Mouse (Mus musculus): ENCODE measurements around the gene Tsc22d1. TPM values are rescaled to one million over a fixed set of nuclear protein-coding genes. Genes with fewer than 3 reads are reported as not detected.

Gene Tsc22d1
- polyA plus RNA-seq (2012; rRNA removed): 1,063 and 1,147 TPM in 2 replicates

DNA sequence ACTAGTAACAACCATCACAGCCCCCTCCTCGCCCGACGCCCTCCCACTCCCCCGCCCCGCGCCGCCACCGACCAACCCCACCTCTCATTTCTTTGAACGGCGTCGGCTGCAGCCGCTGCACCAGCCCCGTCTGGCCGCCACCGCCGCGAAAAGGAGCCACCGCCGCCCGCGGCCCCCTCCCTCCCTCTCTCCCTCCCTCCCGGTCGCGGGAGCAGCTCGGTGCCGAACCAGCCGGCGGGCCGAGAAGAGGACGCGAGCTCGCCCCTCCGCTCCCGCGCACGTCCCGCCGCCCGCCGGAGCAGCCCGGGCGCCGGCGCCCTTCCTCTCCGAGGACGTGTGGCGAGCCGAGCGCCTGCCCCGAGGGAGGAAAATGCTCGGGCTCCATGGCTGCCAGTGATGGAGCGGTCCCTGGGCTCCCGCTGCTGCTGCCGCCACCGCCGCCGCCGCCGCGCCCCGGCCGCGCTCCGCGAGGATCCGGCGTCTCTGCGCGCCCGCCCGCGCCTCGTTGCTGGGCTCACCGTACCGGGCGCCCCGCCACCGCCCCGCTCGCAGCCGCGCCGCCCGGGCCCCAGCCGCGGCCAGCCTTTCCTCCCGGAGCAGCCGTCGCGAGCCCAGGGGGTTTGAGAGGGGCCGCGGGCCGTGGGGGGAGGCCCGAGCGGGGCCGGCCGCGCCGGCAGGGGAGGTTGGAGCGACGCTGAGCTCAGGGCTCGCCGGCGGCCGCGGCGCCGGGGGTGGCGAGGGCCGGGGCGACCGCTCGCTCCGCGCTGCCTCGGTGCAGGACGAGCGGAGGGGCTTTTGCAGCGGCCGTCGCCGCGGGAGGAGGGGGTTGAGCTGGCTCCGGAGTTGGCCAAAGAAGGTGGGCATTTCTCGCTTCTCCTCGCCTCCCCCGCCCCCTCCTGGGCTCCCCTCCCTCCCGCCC, at the start of gene Tsc22d1:
TSS of gene Tsc22d1 (plus strand) at position 100 of the 919 bp plus-strand sequence.

DNA sequence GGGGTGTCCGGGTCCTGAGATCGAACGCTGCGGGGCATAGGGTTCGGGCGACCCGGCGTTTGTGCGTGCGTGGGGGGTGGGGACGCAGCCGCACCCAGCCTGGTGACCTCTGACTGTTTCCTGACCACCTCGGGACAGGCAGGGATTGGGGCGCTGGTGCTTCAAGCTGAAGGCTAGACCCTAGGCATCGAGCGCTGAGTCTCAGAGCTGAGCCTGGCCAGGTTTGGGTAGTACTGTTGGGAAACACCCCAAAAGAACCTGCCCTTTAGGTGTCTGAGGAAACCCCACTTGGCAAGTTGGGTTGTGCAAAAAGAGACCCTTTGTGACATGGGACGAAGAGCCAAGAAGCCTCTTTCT, 142.1 kb downstream of the Tsc22d1 start, which contains the start of gene Serp2:
TSS of gene Serp2 (minus strand) at position 38 of the 357 bp plus-strand sequence.

Other genes starting within 250 kb of the Tsc22d1 start
- 6.0 and 11.1 TPM in 2 replicates for gene Serp2, start 141.9 kb downstream of the Tsc22d1 start, polyA plus RNA-seq (2012; rRNA removed)

All from ovary, adult 2 months (tissue).